Mouse (Mus musculus) B cell, adult (primary cell): ENCODE results near the gene Tcstv3. TPM values are rescaled to one million over a fixed set of nuclear protein-coding genes. Genes with fewer than 3 reads are reported as not detected.

Experiments
- total RNA-seq: library from RNA; stranded (reverse); gene quantifications from 4 replicates; pipeline ENCODE4 v1.2.4, GENCODE M21; 2023; ENCODE audit not compliant: inconsistent age

The Tcstv3 gene
- not detected in 4 replicates for total RNA-seq

GRCm38 (mm10) chr13:120316578-120316977 lies at the start of gene Tcstv3:
Tcstv3 (plus strand) TSS chr13:120316878.

DNA sequence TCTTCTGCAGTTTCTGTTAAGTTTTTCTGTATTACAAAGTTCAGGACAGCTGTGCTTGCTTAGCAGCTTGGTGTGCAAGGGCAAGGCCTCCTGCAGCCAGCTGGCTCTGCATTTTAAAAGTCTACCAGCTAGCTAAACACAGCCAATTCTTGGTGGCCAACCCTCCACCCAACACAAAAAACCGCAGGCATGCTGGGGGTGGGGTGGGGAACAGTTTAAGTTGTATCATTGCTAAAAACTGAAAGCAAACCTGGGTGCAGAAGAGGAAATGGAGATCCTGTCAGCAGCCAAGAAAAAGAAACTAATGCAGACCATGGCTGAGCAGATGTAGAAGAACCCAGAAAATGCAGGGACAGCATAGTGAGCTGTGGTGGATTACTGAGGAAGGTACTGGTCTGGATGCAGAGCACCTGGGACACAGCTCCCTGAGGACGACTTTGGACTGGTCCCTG lies 16.7 kb upstream of the Tcstv3 start, which contains the start of gene BC147527:
BC147527 (plus strand) TSS at position 402 of the 452 bp plus-strand sequence.

Other genes with a start within 250 kb of the Tcstv3 start
- not detected in 4 replicates for gene Gm20767, start 176.6 kb upstream of the Tcstv3 start, total RNA-seq
- not detected in 4 replicates for gene Gm21818, start 144.4 kb upstream of the Tcstv3 start, total RNA-seq
- 0.80 TPM in 1 of 4 replicates, not detected in the others for gene Gm21762, start 100.9 kb upstream of the Tcstv3 start, total RNA-seq
- not detected in 4 replicates for gene Gm21731, start 77.8 kb upstream of the Tcstv3 start, total RNA-seq
- gene AF067061, start 53.8 kb upstream of the Tcstv3 start, total RNA-seq, result 0.60 to 1.1 TPM (median 0.70 TPM) in 4 replicates
- gene BC147527, start 16.5 kb upstream of the Tcstv3 start, total RNA-seq, result 2.5 to 5.6 TPM (median 4.4 TPM) in 4 replicates